Mouse (Mus musculus): ENCODE measurements around the gene Csnk1g2. TPM values are rescaled to one million over a fixed set of nuclear protein-coding genes. Genes with fewer than 3 reads are reported as not detected.
"Not testable (repeated sequence)": the region's sequence is repeated elsewhere in the genome, so short reads cannot be mapped to it uniquely, and the experiment has no call there.

Csnk1g2 gene
- polyA plus RNA-seq, 1 experiment, result 166 TPM

DNA sequence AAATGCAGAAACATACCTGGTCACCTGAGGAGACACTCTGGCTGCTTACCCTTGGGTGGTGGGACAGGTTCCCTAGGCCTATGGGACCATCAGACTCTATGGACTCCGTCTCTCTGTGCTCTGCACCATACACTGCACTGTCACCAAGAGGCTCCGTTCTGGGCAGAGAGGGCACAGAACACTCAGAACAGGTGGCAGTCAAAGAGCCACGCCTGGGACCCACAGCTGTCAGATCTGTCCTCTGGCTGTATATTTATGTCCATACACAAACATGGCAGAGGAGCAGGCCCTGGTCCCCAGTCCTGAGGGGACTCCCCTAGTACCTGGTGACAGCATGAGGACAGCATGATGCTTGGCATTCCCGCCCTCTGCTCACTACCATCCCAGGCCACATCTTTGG lies 3.1 kb downstream of the Csnk1g2 start:
- TF ChIP-seq CTCF (conservative IDR thresholded peaks at IDR 0.05; ENCODE audit: insufficient read depth, insufficient read length, low read depth, low read length) (no peak), POLR2A (IDR thresholded peaks at IDR 0.05; ENCODE audit: low read depth, low read length) (no peak)
- H3K27ac ChIP-seq (ENCODE audit: insufficient read depth, low read depth, low read length), result no peak overlapping the region
- 82% methylated on average over 4 of the region's 4 CpGs for WGBS

DNA sequence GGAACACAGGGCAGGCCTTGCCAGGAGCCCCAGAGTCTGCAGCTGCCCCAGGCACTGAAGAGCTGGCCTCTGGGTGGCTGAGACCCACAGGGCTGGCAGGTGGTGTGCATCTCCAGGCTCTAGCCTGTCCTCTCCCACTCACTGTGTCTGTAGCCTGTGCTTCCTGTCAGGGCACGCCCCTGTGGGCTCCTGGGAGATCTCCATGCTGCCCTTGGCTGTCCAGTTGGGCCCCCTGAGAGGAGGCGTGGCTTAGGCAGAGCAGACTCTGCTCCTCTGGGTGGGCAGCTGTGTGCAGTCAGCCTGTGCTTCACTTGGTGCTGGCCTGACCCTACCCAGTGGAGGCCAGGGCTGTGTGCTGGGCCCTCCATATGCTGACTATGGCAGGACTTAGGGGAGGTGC lies 5.0 kb downstream of the Csnk1g2 start:
- TF ChIP-seq CTCF (conservative IDR thresholded peaks at IDR 0.05; ENCODE audit: insufficient read depth, insufficient read length, low read depth, low read length) (no peak), POLR2A (IDR thresholded peaks at IDR 0.05; ENCODE audit: low read depth, low read length) (no peak)
- 28% methylated on average over 2 of the region's 2 CpGs for WGBS
- H3K4me3 ChIP-seq (ENCODE audit: insufficient read depth, low read depth, low read length), result no peak overlapping the region
- DNase-seq, result peak; percentile 31
- no peaks in the 10 kb centered on the region for H3K27me3 ChIP-seq (replicated peaks; ENCODE audit: control insufficient read depth, insufficient read depth, low read length)
- H3K27ac ChIP-seq (ENCODE audit: insufficient read depth, low read depth, low read length), result no peak overlapping the region
- H3K4me1 ChIP-seq (ENCODE audit: control insufficient read depth, insufficient read depth, low read length), result peaks cover 8% of the 10 kb centered on the region; the same call in 1 of the 2 replicates
- H3K36me3 ChIP-seq (ENCODE audit: control insufficient read depth, insufficient read depth, low read length), result no peaks in the 10 kb centered on the region

More for the DNA sequence above, 3.1 kb downstream of the Csnk1g2 start:
- no peak for DNase-seq
- peaks cover 8% of the 10 kb centered on the region; the same call in 1 of the 2 replicates for H3K4me1 ChIP-seq (ENCODE audit: control insufficient read depth, insufficient read depth, low read length)
- no peak overlapping the region for H3K4me3 ChIP-seq (ENCODE audit: insufficient read depth, low read depth, low read length)
- H3K27me3 ChIP-seq (replicated peaks; ENCODE audit: control insufficient read depth, insufficient read depth, low read length), result no peaks in the 10 kb centered on the region
- H3K36me3 ChIP-seq (ENCODE audit: control insufficient read depth, insufficient read depth, low read length), result no peaks in the 10 kb centered on the region

DNA sequence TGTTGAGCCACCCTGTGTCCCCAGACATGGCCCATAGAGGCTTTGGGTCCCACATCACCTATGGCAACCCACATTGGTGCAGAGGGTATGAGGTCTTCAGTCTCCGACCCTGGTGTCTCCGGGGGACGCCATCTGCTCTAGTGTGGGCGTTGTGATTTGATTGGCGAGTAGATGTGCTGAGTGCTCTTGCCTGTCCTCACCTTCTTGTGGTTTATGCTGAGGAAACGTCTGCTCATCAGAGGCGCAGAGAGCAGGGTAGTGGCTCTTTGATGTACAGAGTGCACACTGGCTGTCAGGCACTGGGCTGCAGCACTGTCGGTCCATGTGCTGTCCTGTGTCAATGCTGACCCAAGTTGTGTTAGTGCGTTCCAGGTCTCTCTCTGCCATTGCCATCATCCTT lies 6.3 kb downstream of the Csnk1g2 start:
- DNase-seq, result no peak
- Histone ChIP-seq H3K27me3 (replicated peaks; ENCODE audit: control insufficient read depth, insufficient read depth, low read length) (no peaks in the 10 kb centered on the region), H3K36me3 (ENCODE audit: control insufficient read depth, insufficient read depth, low read length) (no peaks in the 10 kb centered on the region), H3K4me1 (ENCODE audit: control insufficient read depth, insufficient read depth, low read length) (peaks cover 8% of the 10 kb centered on the region; the same call in 1 of the 2 replicates), H3K4me3 (ENCODE audit: insufficient read depth, low read depth, low read length) (no peak overlapping the region), H3K27ac (ENCODE audit: insufficient read depth, low read depth, low read length) (no peak overlapping the region)
- TF ChIP-seq CTCF (conservative IDR thresholded peaks at IDR 0.05; ENCODE audit: insufficient read depth, insufficient read length, low read depth, low read length), result no peak
- TF ChIP-seq POLR2A (IDR thresholded peaks at IDR 0.05; ENCODE audit: low read depth, low read length), result no peak
- 80% methylated on average over 9 of the region's 9 CpGs for WGBS

DNA sequence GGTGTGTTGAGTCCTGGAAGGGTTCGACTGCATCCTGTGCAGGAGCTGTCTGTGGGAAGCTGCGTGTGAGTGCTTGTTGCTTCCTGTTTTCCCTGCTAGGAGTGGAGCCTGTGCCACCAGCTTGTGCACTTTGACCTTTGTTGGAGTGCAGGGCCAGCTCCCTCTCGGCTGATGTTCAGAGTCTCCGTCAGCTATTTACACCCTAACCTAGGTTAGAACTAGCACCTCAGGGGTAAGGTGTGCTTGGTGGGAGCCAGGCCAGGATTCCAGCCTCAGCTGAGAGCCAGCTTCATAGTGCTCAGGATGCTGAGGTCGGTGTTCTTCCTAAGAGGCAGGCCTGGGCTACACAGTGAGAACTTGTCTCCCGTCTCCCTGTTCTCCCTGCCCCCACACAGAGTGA lies 12.7 kb downstream of the Csnk1g2 start:
- no peak overlapping the region for H3K27ac ChIP-seq (ENCODE audit: insufficient read depth, low read depth, low read length)
- DNase-seq, result peak; percentile 82
- no peaks in the 10 kb centered on the region for H3K4me1 ChIP-seq (ENCODE audit: control insufficient read depth, insufficient read depth, low read length)
- TF ChIP-seq CTCF (conservative IDR thresholded peaks at IDR 0.05; ENCODE audit: insufficient read depth, insufficient read length, low read depth, low read length), result no peak
- WGBS, result 34% methylated on average over 6 of the region's 6 CpGs
- H3K27me3 ChIP-seq (replicated peaks; ENCODE audit: control insufficient read depth, insufficient read depth, low read length), result no peaks in the 10 kb centered on the region
- no peak overlapping the region for H3K4me3 ChIP-seq (ENCODE audit: insufficient read depth, low read depth, low read length)
- peaks cover 3% of the 10 kb centered on the region for H3K36me3 ChIP-seq (ENCODE audit: control insufficient read depth, insufficient read depth, low read length)

DNA sequence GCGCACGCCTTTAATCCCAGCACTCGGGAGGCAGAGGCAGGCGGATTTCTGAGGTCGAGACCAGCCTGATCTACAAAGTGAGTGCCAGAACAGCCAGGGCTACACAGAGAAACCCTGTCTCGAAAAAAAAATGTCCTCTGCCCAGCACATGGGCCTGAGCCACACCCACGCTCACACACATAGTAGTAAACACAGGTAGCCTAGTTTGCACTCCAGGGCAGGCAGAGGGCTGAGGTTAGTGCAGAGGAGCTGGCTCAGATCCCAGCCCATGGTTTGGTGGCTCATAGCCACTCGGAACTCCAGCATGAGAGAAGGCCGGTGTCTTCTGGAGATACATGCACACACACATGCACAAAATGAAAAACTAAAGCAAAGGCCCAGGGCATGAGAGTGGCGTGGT lies 24.3 kb downstream of the Csnk1g2 start:
- H3K36me3 ChIP-seq (ENCODE audit: control insufficient read depth, insufficient read depth, low read length), result peaks cover 2% of the 10 kb centered on the region
- H3K27me3 ChIP-seq (replicated peaks; ENCODE audit: control insufficient read depth, insufficient read depth, low read length), result no peaks in the 10 kb centered on the region
- no peak for DNase-seq
- 85% methylated on average over 10 of the region's 10 CpGs for WGBS
- TF ChIP-seq POLR2A (IDR thresholded peaks at IDR 0.05; ENCODE audit: low read depth, low read length), result no peak
- TF ChIP-seq CTCF (conservative IDR thresholded peaks at IDR 0.05; ENCODE audit: insufficient read depth, insufficient read length, low read depth, low read length), result no peak
- no peaks in the 10 kb centered on the region for H3K4me1 ChIP-seq (ENCODE audit: control insufficient read depth, insufficient read depth, low read length)
- no peak overlapping the region for H3K27ac ChIP-seq (ENCODE audit: insufficient read depth, low read depth, low read length)
- no peak overlapping the region for H3K4me3 ChIP-seq (ENCODE audit: insufficient read depth, low read depth, low read length)

DNA sequence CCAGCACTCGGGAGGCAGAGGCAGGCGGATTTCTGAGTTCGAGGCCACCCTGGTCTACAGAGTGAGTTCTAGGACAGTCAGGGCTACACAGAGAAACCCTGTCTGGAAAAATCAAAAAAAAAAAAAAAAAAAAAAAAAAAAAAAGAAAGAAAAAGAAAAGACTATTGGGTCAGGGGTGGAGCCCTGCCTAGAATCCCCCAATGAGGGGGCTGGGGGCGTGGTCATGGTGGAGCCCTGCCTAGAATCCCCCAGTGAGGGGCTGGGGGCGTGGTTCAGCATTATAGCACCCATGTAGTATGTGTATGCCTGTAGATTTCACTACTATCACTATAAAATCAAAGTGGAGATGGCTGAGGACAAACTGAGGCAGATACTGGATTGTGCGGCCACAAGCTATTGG lies 27.3 kb downstream of the Csnk1g2 start:
- 93% methylated on average over 6 of the region's 6 CpGs for WGBS
- not testable (repeated sequence) for H3K4me1 ChIP-seq (ENCODE audit: control insufficient read depth, insufficient read depth, low read length); H3K36me3 ChIP-seq (ENCODE audit: control insufficient read depth, insufficient read depth, low read length); DNase-seq; H3K4me3 ChIP-seq (ENCODE audit: insufficient read depth, low read depth, low read length); H3K27me3 ChIP-seq (replicated peaks; ENCODE audit: control insufficient read depth, insufficient read depth, low read length); H3K27ac ChIP-seq (ENCODE audit: insufficient read depth, low read depth, low read length)

DNA sequence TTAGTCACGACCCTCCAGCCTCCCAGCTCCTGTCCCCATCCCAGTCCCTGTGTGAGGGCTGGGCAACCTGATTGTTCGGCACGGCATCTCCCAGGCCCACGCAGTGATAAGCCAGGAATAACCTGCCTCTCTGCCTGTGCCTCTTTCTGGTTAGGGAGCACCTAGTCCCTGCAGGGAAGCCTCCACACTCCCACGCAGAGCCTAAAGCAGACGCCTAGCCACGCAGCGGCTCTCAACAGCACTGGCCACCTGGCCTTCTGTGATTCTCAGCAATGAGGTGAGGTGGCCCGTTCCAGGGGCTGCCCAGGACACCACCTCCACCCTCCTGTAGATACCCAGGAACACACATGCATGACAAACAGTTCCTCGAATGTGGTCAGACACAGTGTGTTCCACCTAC lies 27.8 kb downstream of the Csnk1g2 start:
- peaks cover 14% of the 10 kb centered on the region for H3K4me1 ChIP-seq (ENCODE audit: control insufficient read depth, insufficient read depth, low read length)
- no peak overlapping the region for H3K4me3 ChIP-seq (ENCODE audit: insufficient read depth, low read depth, low read length)
- WGBS, result 86% methylated on average over 10 of the region's 10 CpGs
- H3K27me3 ChIP-seq (replicated peaks; ENCODE audit: control insufficient read depth, insufficient read depth, low read length), result no peaks in the 10 kb centered on the region
- no peak for DNase-seq
- no peak overlapping the region for H3K27ac ChIP-seq (ENCODE audit: insufficient read depth, low read depth, low read length)
- no peaks in the 10 kb centered on the region for H3K36me3 ChIP-seq (ENCODE audit: control insufficient read depth, insufficient read depth, low read length)
- TF ChIP-seq POLR2A (IDR thresholded peaks at IDR 0.05; ENCODE audit: low read depth, low read length) (no peak), CTCF (conservative IDR thresholded peaks at IDR 0.05; ENCODE audit: insufficient read depth, insufficient read length, low read depth, low read length) (no peak)

DNA sequence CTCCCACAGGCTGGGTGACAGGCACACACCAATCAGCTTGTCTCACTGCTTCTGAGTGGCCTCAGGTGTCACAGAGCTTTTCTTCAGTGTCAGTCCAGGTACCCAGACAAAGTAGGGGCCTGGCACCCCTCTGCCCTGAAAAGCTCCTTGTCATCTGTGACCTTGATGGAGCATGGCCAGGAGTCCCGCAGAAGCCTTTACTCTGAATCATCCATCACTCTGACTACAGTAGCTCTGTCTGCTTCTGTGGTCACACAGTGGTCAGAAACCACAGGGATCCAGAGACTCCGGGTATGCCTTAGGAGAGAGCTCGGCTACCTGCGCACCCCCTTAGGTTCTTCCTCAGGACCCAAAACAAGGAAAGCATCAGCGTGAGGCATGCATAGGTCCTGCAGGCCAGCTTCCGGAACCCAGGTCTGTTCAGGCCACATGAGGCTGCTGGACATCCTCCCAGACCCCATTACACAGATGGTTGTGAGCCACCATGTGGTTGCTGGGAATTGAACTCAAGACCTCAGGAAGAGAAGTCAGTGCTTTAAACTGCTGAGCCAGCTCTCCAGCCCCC lies 30.6 kb downstream of the Csnk1g2 start:
- Histone ChIP-seq H3K27ac (ENCODE audit: insufficient read depth, low read depth, low read length) (no peak overlapping the region), H3K27me3 (replicated peaks; ENCODE audit: control insufficient read depth, insufficient read depth, low read length) (no peaks in the 10 kb centered on the region), H3K4me3 (ENCODE audit: insufficient read depth, low read depth, low read length) (no peak overlapping the region), H3K36me3 (ENCODE audit: control insufficient read depth, insufficient read depth, low read length) (no peaks in the 10 kb centered on the region), H3K4me1 (ENCODE audit: control insufficient read depth, insufficient read depth, low read length) (peaks cover 26% of the 10 kb centered on the region)
- WGBS, result 75% methylated on average over 6 of the region's 6 CpGs
- TF ChIP-seq CTCF (conservative IDR thresholded peaks at IDR 0.05; ENCODE audit: insufficient read depth, insufficient read length, low read depth, low read length) (no peak), POLR2A (IDR thresholded peaks at IDR 0.05; ENCODE audit: low read depth, low read length) (no peak)
- no peak for DNase-seq

Data from kidney, adult 2 months (tissue).